Mouse (Mus musculus): ENCODE results near the gene Ing3. TPM values are rescaled to one million over a fixed set of nuclear protein-coding genes. Genes with fewer than 3 reads are reported as not detected.

Ing3 gene
- total RNA-seq, 2 experiments from 2014 or later = 25.9 to 28.6 TPM

- no peak overlapping the region for H3K27ac ChIP-seq
- H3K4me3 ChIP-seq = no peak overlapping the region
- intact Hi-C loops (cut with DNase I) = no loop called here
- no peak for DNase-seq (ENCODE audit: extremely low spot score in 1 of 2, low spot score in 2 of 2)
- TF ChIP-seq CTCF (IDR thresholded peaks at IDR 0.05) = no peak
Measured at GRCm38 (mm10) chr6:21981114-21981513, 31.7 kb downstream of the Ing3 start.

- H3K27ac ChIP-seq = no peak overlapping the region
- DNase-seq (ENCODE audit: extremely low spot score in 1 of 2, low spot score in 2 of 2) = peak in 1 of 2 experiments; percentile 37
- TF ChIP-seq CTCF (IDR thresholded peaks at IDR 0.05) = peak; percentile 67
Measured at GRCm38 (mm10) chr6:21984990-21985731, 35.8 kb downstream of the Ing3 start.

GRCm38 (mm10) chr6:21985732-21986540 is 36.6 kb downstream of the Ing3 start, which contains the start of gene Cped1:
Cped1 (plus strand) TSS chr6:21985916.
- H3K27ac ChIP-seq = no peak within 1 kb of the TSS
- TF ChIP-seq CTCF (IDR thresholded peaks at IDR 0.05) = no peak
- peak within 1 kb of the TSS; percentile 49 for H3K4me3 ChIP-seq
- DNase-seq (ENCODE audit: extremely low spot score in 1 of 2, low spot score in 2 of 2) = peak in 1 of 2 experiments; percentile 35
- intact Hi-C loops (cut with DNase I) = loop anchor here (2.0 to 5.0 kb wide), 2 partner anchors 85 to 111 kb away; no protein-coding TSS in a partner anchor

More at GRCm38 (mm10) chr6:21984990-21985731, 35.8 kb downstream of the Ing3 start:
- intact Hi-C loops (cut with DNase I) = loop anchor here (5.0 kb wide), 1 partner anchor 112 kb away; no protein-coding TSS in a partner anchor
- H3K4me3 ChIP-seq = peak overlapping the region; percentile 49

GRCm38 (mm10) chr6:21986660-21987331 is 37.4 kb downstream of the Ing3 start:
- intact Hi-C loops (cut with DNase I) = loop anchor here (2.0 to 5.0 kb wide), 2 partner anchors 84 to 111 kb away; no protein-coding TSS in a partner anchor
- DNase-seq (ENCODE audit: extremely low spot score in 1 of 2, low spot score in 2 of 2) = no peak
- no peak overlapping the region for H3K27ac ChIP-seq
- peak overlapping the region; percentile 49 for H3K4me3 ChIP-seq
- TF ChIP-seq CTCF (IDR thresholded peaks at IDR 0.05) = no peak

GRCm38 (mm10) chr6:21987554-21987953 is 38.2 kb downstream of the Ing3 start:
- no peak for DNase-seq (ENCODE audit: extremely low spot score in 1 of 2, low spot score in 2 of 2)
- no peak for TF ChIP-seq CTCF (IDR thresholded peaks at IDR 0.05)
- no peak overlapping the region for H3K4me3 ChIP-seq
- intact Hi-C loops (cut with DNase I) = loop anchor here (2.0 to 5.0 kb wide), 2 partner anchors 83 to 110 kb away; no protein-coding TSS in a partner anchor
- no peak overlapping the region for H3K27ac ChIP-seq

- TF ChIP-seq CTCF (IDR thresholded peaks at IDR 0.05) = no peak
- intact Hi-C loops (cut with DNase I) = loop anchor here (5.0 kb wide), 1 partner anchor 109 kb away; no protein-coding TSS in a partner anchor
- no peak overlapping the region for H3K4me3 ChIP-seq
- DNase-seq (ENCODE audit: extremely low spot score in 1 of 2, low spot score in 2 of 2) = no peak
- no peak overlapping the region for H3K27ac ChIP-seq
Measured at GRCm38 (mm10) chr6:21988296-21988695, 38.9 kb downstream of the Ing3 start.

- no peak for TF ChIP-seq CTCF (IDR thresholded peaks at IDR 0.05)
- intact Hi-C loops (cut with DNase I) = loop anchor here (5.0 kb wide), 1 partner anchor 108 kb away; no protein-coding TSS in a partner anchor
- no peak for DNase-seq (ENCODE audit: extremely low spot score in 1 of 2, low spot score in 2 of 2)
- no peak overlapping the region for H3K27ac ChIP-seq
- no peak overlapping the region for H3K4me3 ChIP-seq
Measured at GRCm38 (mm10) chr6:21989081-21989480, 39.7 kb downstream of the Ing3 start.

- Histone ChIP-seq H3K27ac (no peak overlapping the region), H3K4me3 (no peak overlapping the region)
- intact Hi-C loops (cut with DNase I) = no loop called here
- DNase-seq (ENCODE audit: extremely low spot score in 1 of 2, low spot score in 2 of 2) = no peak
- no peak for TF ChIP-seq CTCF (IDR thresholded peaks at IDR 0.05)
Measured at GRCm38 (mm10) chr6:21990181-21991135, 41.1 kb downstream of the Ing3 start.

- no peak overlapping the region for H3K27ac ChIP-seq
- H3K4me3 ChIP-seq = no peak overlapping the region
- no peak for TF ChIP-seq CTCF (IDR thresholded peaks at IDR 0.05)
- intact Hi-C loops (cut with DNase I) = no loop called here
- DNase-seq (ENCODE audit: extremely low spot score in 1 of 2, low spot score in 2 of 2) = no peak
Measured at GRCm38 (mm10) chr6:21991151-21991550, 41.8 kb downstream of the Ing3 start.

- no peak overlapping the region for H3K27ac ChIP-seq
- DNase-seq (ENCODE audit: extremely low spot score in 1 of 2, low spot score in 2 of 2) = no peak
Measured at GRCm38 (mm10) chr6:21993070-21993469, 43.7 kb downstream of the Ing3 start.

More at GRCm38 (mm10) chr6:21993070-21993469, 43.7 kb downstream of the Ing3 start:
- H3K4me3 ChIP-seq = no peak overlapping the region
- intact Hi-C loops (cut with DNase I) = no loop called here
- TF ChIP-seq CTCF (IDR thresholded peaks at IDR 0.05) = no peak

All from left cerebral cortex, adult 2 months (tissue).